Mouse (Mus musculus) monocyte, adult 2 months (primary cell): ENCODE results near the gene Scgb1b19.
"Not testable (repeated sequence)": the region's sequence is repeated elsewhere in the genome, so short reads cannot be mapped to it uniquely, and the experiment has no call there.

Experiments used
- DNase-seq, 2 experiments: peaks; one replicate each; pipeline ENCODE4 v3.0.0; 2022; ENCODE audit warnings: low spot score in 2 of 2, low read depth in 1 of 2

Gene Scgb1b19

DNA sequence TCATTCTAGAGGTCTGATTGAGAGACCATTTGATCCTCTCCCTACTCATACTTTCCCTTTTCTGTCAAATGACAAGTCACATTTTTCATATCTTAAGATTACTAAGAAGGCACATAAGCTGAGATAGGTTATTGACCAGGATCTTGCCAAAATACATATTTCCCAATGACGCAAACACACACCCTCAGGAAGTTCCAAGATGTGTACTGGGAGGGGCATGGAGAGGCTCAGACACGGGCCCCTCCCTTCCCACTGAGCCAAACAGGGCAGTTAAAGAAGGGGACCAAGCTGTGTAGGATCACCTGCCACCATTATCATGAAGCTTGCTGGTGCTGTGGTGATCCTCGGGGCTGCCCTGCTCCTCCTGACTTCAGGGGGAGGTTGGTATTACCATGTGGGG is at the start of gene Scgb1b19:
Gene Scgb1b19 (plus strand): TSS at position 301 of the 400 bp plus-strand sequence.
- DNase-seq: not testable (repeated sequence)

DNA sequence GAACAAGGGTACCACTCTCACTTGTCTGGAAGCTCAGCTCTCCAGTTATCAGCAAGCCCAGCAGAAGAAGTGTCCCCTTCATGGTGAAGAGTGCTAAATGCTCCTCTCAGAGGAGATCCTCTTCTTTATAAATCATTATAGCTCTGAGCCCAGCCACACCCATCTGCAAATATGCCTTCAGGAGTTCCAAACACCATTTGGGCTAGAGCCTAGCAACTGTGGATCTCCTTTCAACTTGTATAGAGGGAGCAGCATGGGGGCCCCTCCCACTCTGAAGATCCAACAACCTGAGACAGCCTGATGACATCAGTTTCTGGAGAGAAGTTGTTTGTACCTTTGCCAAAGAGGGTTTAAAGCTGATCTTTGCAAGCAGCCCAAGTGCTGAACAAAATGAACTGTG is 6.9 kb upstream of the Scgb1b19 start, which contains the start of gene Scgb2b19:
Gene Scgb2b19 (minus strand): TSS at position 101 of the 400 bp plus-strand sequence.
- not testable (repeated sequence) for DNase-seq
